Comparison of ENCODE assay signal across 8 mouse cellular contexts in the genomic region with DNA sequence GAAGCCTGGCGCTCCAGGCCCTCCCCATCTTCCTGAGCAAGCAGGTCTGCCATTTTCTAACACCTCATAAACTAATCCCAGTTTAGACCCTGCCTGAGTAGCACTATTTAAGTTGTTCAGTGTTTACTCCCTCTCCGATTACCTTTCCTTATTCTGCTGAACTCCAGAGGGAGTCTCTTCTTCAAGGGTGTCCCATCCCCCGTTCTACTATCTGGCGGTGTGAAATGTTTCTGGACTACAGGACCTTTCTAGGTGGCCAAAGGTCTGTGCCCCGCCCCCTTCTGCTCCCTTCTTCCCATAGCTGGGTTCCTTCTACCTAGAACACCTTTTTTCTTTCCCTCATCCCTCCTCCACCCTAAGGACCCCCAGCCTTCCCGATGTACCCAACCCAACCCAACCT. TPM values are rescaled to one million over a fixed set of nuclear protein-coding genes. Genes with fewer than 3 reads are reported as not detected.
DNase-seq lines count a peak whose midpoint lies in the region; ATAC-seq and TF ChIP-seq lines count a peak whose summit lies in the region.

No protein-coding gene starts in this region.

- peak overlapping the region; percentile 93 for H3K27ac ChIP-seq in cerebellum, adult 2 months (ENCODE audit: insufficient read depth, low read length)
- peak overlapping the region; percentile 93 for H3K27ac ChIP-seq in hindbrain, embryonic 16.5 days (ENCODE audit: low read depth, low read length)
- H3K27ac ChIP-seq in liver, embryonic 14.5 days: no peak overlapping the region

- H3K27me3 ChIP-seq in cerebellum, adult 2 months (ENCODE audit: control insufficient read depth, insufficient read depth, low read length): no peaks in the 10 kb centered on the region
- no peaks in the 10 kb centered on the region for H3K27me3 ChIP-seq in hindbrain, embryonic 16.5 days (replicated peaks; ENCODE audit: control insufficient read depth, insufficient read depth, low read length)
- peaks cover 44% of the 10 kb centered on the region for H3K27me3 ChIP-seq in liver, embryonic 14.5 days (ENCODE audit: control insufficient read depth, insufficient read depth, low read length)

- no peaks in the 10 kb centered on the region for H3K36me3 ChIP-seq in hindbrain, embryonic 16.5 days (ENCODE audit: control insufficient read depth, insufficient read depth, low read length)
- H3K36me3 ChIP-seq in liver, embryonic 14.5 days (replicated peaks; ENCODE audit: control insufficient read depth, insufficient read depth, low read depth): no peaks in the 10 kb centered on the region

- peak; percentile 65 for DNase-seq in cerebellum, adult 11-12 months
- no peak for DNase-seq in cerebellum, adult 8-10 months
- peak in 1 of 2 experiments; percentile 51 for DNase-seq in cerebellum, adult 2 months
- DNase-seq in liver, embryonic 14.5 days (ENCODE audit: low read depth in 3 of 3, low spot score in 3 of 3): no peak
- no peak for DNase-seq in embryo, embryonic 10 days (ENCODE audit: low spot score)
- no peak for DNase-seq in adrenal gland, adult 2 months
- DNase-seq in lung, postnatal 14 days: no peak

- ATAC-seq in hindbrain, embryonic 16.5 days: no peak
- ATAC-seq in liver, embryonic 14.5 days (ENCODE audit: insufficient read depth): no peak

- TF ChIP-seq CTCF in cerebellum, adult 2 months (IDR thresholded peaks at IDR 0.05; ENCODE audit: borderline replicate concordance, insufficient read depth, low read depth, low read length): no peak
- no peak for TF ChIP-seq CTCF in liver, embryonic 14.5 days (IDR thresholded peaks at IDR 0.05; ENCODE audit: low read depth)

- 15% methylated on average over 6 of the region's 6 CpGs for WGBS in cerebellum, adult 2 months
- WGBS in hindbrain, embryonic 16.5 days: 15% methylated on average over 6 of the region's 6 CpGs
- WGBS in liver, embryonic 14.5 days (ENCODE audit: insufficient replicate concordance): 15% methylated on average over 6 of the region's 6 CpGs

- peak overlapping the region; percentile 86 for H3K4me2 ChIP-seq in hindbrain, embryonic 16.5 days (ENCODE audit: low read length)
- H3K4me2 ChIP-seq in liver, embryonic 14.5 days (ENCODE audit: low read depth): peak overlapping the region; percentile 73; the same call in 1 of the 2 replicates

- TF ChIP-seq EP300 in liver, embryonic 14.5 days (IDR thresholded peaks at IDR 0.05; ENCODE audit: low read depth): no peak

- no peak for TF ChIP-seq POLR2A in cerebellum, adult 2 months (IDR thresholded peaks at IDR 0.05; ENCODE audit: borderline replicate concordance, insufficient read depth, low read length)

- H3K9me3 ChIP-seq in hindbrain, embryonic 16.5 days (ENCODE audit: control insufficient read depth, low read length): no peaks in the 10 kb centered on the region
- H3K9me3 ChIP-seq in liver, embryonic 14.5 days (ENCODE audit: control insufficient read depth, low read length): no peaks in the 10 kb centered on the region

- no peaks in the 10 kb centered on the region for H3K4me1 ChIP-seq in cerebellum, adult 2 months (ENCODE audit: control insufficient read depth, insufficient read depth, low read length)
- H3K4me1 ChIP-seq in hindbrain, embryonic 16.5 days (ENCODE audit: control insufficient read depth, insufficient read depth, low read depth, low read length): peaks cover 2% of the 10 kb centered on the region; the same call in 1 of the 2 replicates
- peaks cover 2 to 14% of the 10 kb centered on the region in 2 experiments for H3K4me1 ChIP-seq in liver, embryonic 14.5 days (replicated peaks; ENCODE audit: control insufficient read depth in 2 of 2, insufficient read depth in 2 of 2, low read length in 1 of 2)

- H3K4me3 ChIP-seq in cerebellum, adult 2 months (replicated peaks; ENCODE audit: insufficient read depth, low read depth, low read length): peak overlapping the region; percentile 84
- peak overlapping the region; percentile 75 for H3K4me3 ChIP-seq in hindbrain, embryonic 16.5 days (ENCODE audit: low read length)
- no peak overlapping the region for H3K4me3 ChIP-seq in liver, embryonic 14.5 days (ENCODE audit: insufficient read depth in 1 of 2, low read depth in 2 of 2, low read length in 2 of 2)

- H3K9ac ChIP-seq in hindbrain, embryonic 16.5 days (ENCODE audit: low read depth, low read length): peak overlapping the region; percentile 90
- H3K9ac ChIP-seq in liver, embryonic 14.5 days (replicated peaks): no peak overlapping the region

RNA-seq across cellular contexts. Expression of gene Phf21a, which starts 32.6 kb away (rescaled TPM):
- 60.4 and 73.1 TPM in 2 replicates for polyA plus RNA-seq in cerebellum, adult 2 months (2012; rRNA removed)
- 30.6 and 34.9 TPM in 2 replicates for polyA plus RNA-seq in hindbrain, embryonic 16.5 days (2015; fragmentation: Nextera tagmentation; extraction: Ambion mirVana)
- polyA plus RNA-seq in liver, embryonic 14.5 days (2012; rRNA removed): 3.0 and 4.7 TPM in 2 replicates
- polyA plus RNA-seq in liver, embryonic 14.5 days (2014; fragmentation: Nextera tagmentation; extraction: Ambion mirVana): 1.6 and 1.8 TPM in 2 replicates
- 10 to 100 TPM; 66.5 to 82.4 TPM for total RNA-seq in adrenal gland, adult 2 months (2021)
- polyA plus RNA-seq in adrenal gland, adult 2 months (2012; rRNA removed): 24.4 and 27.2 TPM in 2 replicates

RNA-seq across cellular contexts. Expression of gene Creb3l1, which starts 36.0 kb away (rescaled TPM):
- polyA plus RNA-seq in cerebellum, adult 2 months (2012; rRNA removed): 1.3 and 1.7 TPM in 2 replicates
- 2.7 and 4.0 TPM in 2 replicates for polyA plus RNA-seq in hindbrain, embryonic 16.5 days (2015; fragmentation: Nextera tagmentation; extraction: Ambion mirVana)
- 0.61 and 0.66 TPM in 2 replicates for polyA plus RNA-seq in liver, embryonic 14.5 days (2012; rRNA removed)
- polyA plus RNA-seq in liver, embryonic 14.5 days (2014; fragmentation: Nextera tagmentation; extraction: Ambion mirVana): 0.84 and 1.3 TPM in 2 replicates
- 10 to 100 TPM; 11.1 to 17.3 TPM for total RNA-seq in adrenal gland, adult 2 months (2021)
- polyA plus RNA-seq in adrenal gland, adult 2 months (2012; rRNA removed): 6.4 and 6.6 TPM in 2 replicates

Comparison
In these comparisons a context has a peak if more than half of its experiments do, and no peak if none do; other contexts are left out.
1. H3K4me3 ChIP-seq: peak in cerebellum, adult 2 months (single experiment) and hindbrain, embryonic 16.5 days (single experiment); none in liver, embryonic 14.5 days (0 of 2).